Mouse (Mus musculus) spleen, postnatal 0 days (tissue): Measurements from ENCODE around the gene Pwwp2b. TPM values are rescaled to one million over a fixed set of nuclear protein-coding genes. Genes with fewer than 3 reads are reported as not detected.

Experiments
- polyA plus RNA-seq: library from polyadenylated mRNA; unstranded; fragments of >200 nt; fragmentation: Nextera tagmentation; extraction: Ambion mirVana; gene quantifications from 2 replicates; pipeline ENCODE4 v1.2.1, GENCODE M21; 2015

Pwwp2b gene
- polyA plus RNA-seq, result 2.4 and 3.2 TPM in 2 replicates

GRCm38 (mm10) chr7:139247881-139248614 lies at the start of gene Pwwp2b:
Pwwp2b (plus strand) TSS chr7:139248482.

GRCm38 (mm10) chr7:139212754-139213745 lies 35.2 kb upstream of the Pwwp2b start, which contains the start of the genes Lrrc27 and Stk32c:
Lrrc27 (plus strand) TSS chr7:139212988.
Stk32c (minus strand) TSS chr7:139213307.

Other genes starting within 250 kb of the Pwwp2b start
- 0.64 and 0.97 TPM in 2 replicates for gene Dpysl4, start 162.5 kb upstream of the Pwwp2b start, polyA plus RNA-seq
- gene Lrrc27, start 35.5 kb upstream of the Pwwp2b start, polyA plus RNA-seq, result 0.81 and 1.4 TPM in 2 replicates
- 0.10 TPM in 1 of 2 replicates, not detected in the other for gene Stk32c, start 35.2 kb upstream of the Pwwp2b start, polyA plus RNA-seq
- gene Inpp5a, start 140.6 kb downstream of the Pwwp2b start, polyA plus RNA-seq, result 7.7 and 10.3 TPM in 2 replicates